Mouse (Mus musculus): ENCODE measurements around the gene Pnkd. TPM values are rescaled to one million over a fixed set of nuclear protein-coding genes. Genes with fewer than 3 reads are reported as not detected.

Gene Pnkd
- total RNA-seq, 2 experiments from 2014 or later = 72.1 to 72.4 TPM

Small RNAs within 50 kb of the gene (microRNA-seq; reads per million reads assigned to microRNA genes)
- gene Mir26b = 30,083 reads per million, percentile 98 among the genes with 10 or more reads in this experiment

Other genes with a start within 250 kb of the Pnkd start
- gene Tns1, start 160.5 kb upstream of the Pnkd start, total RNA-seq (2021) = 100 to 1,000 TPM; 252 to 275 TPM
- gene Rufy4, start 159.4 kb upstream of the Pnkd start, total RNA-seq (2021) = 1 to 10 TPM; 3.9 to 4.0 TPM
- gene Cxcr2, start 130.9 kb upstream of the Pnkd start, total RNA-seq (2021) = under 1 TPM; 0.45 to 0.68 TPM
- gene Cxcr1, start 90.3 kb upstream of the Pnkd start, total RNA-seq (2021) = not detected
- gene Arpc2, start 48.8 kb upstream of the Pnkd start, total RNA-seq (2021) = 100 to 1,000 TPM; 198 to 205 TPM
- gene Gpbar1, start 6.4 kb upstream of the Pnkd start, total RNA-seq (2021) = under 1 TPM in 1 of 2 experiments, not detected in 1; 0.28 TPM
- gene Aamp, start 192 bp upstream of the Pnkd start, total RNA-seq (2021) = 100 to 1,000 TPM; 175 to 177 TPM
- 10 to 100 TPM; 65.8 to 72.4 TPM for gene Tmbim1, start 20.7 kb downstream of the Pnkd start, total RNA-seq (2021)
- gene Catip, start 77.2 kb downstream of the Pnkd start, total RNA-seq (2021) = under 1 TPM; 0.48 to 0.50 TPM
- 10 to 100 TPM; 10.2 to 13.6 TPM for gene Slc11a1, start 90.3 kb downstream of the Pnkd start, total RNA-seq (2021)
- 100 to 1,000 TPM; 156 to 162 TPM for gene Ctdsp1, start 106.6 kb downstream of the Pnkd start, total RNA-seq (2021)
- gene Vil1, start 124.4 kb downstream of the Pnkd start, total RNA-seq (2021) = 1 to 10 TPM; 1.6 to 7.1 TPM
- 10 to 100 TPM; 43.9 to 44.4 TPM for gene Cnot9, start 221.1 kb downstream of the Pnkd start, total RNA-seq (2021)